Mouse (Mus musculus): ENCODE data around the gene Arfgef2.

GRCm38 (mm10) chr2:166859214-166859613 is 53.8 kb downstream of the Arfgef2 start:
- TF ChIP-seq CTCF (conservative IDR thresholded peaks at IDR 0.05; ENCODE audit: low read length), result no peak
- no peak for TF ChIP-seq NANOG (IDR thresholded peaks at IDR 0.05; ENCODE audit: borderline replicate concordance, low read length)
- no peak for TF ChIP-seq POU5F1 (IDR thresholded peaks at IDR 0.05; ENCODE audit: borderline replicate concordance, low read length)

Measured in E14TG2a.4 (cell line).